Mouse (Mus musculus) kidney, embryonic 14.5 days (tissue): ENCODE measurements at regions not wholly inside any gene's neighbourhood (a gene's known extent, or its start where the extent isn't known, plus 50 kb on each side); places are given as distances from the start of the nearest gene placed in this dataset.

ENCODE experiments used
- ATAC-seq: fragments of 200-750 bp; cut with Nextera tagmentation; 2 replicates; pipeline ENCODE4 v1.8.0; 2017; ENCODE audit warnings: moderate number of reproducible peaks, mild to moderate bottlenecking, moderate TSS enrichment, moderate library complexity; ENCODE audit not compliant: low FRiP score, low TSS enrichment
- H3K27ac ChIP-seq: fragments of 300-500 bp; sonication (generic); 2 replicates; pipeline ENCODE4 v1.5.1; 2014; ENCODE audit warnings: low read depth, mild to moderate bottlenecking, low read length, moderate library complexity, mixed read lengths
- H3K27me3 ChIP-seq: fragments of 300-500 bp; sonication (generic); 2 replicates; pipeline ENCODE4 v1.6.1; 2014; ENCODE audit warnings: mild to moderate bottlenecking, low read length; ENCODE audit not compliant: control insufficient read depth, insufficient read depth
- H3K36me3 ChIP-seq: fragments of 300-500 bp; sonication (generic); 2 replicates; pipeline ENCODE4 v1.6.1; 2014; ENCODE audit warnings: low read length, mixed read lengths; ENCODE audit not compliant: control insufficient read depth, insufficient read depth
- H3K4me1 ChIP-seq: fragments of 300-500 bp; sonication (generic); 2 replicates; pipeline ENCODE4 v1.6.1; 2014; ENCODE audit warnings: low read length, mixed read lengths; ENCODE audit not compliant: control insufficient read depth, insufficient read depth
- H3K4me2 ChIP-seq: fragments of 300-500 bp; sonication (generic); replicated peaks from 2 replicates; pipeline ENCODE4 v1.6.1; 2014; ENCODE audit warnings: low read depth, mild to moderate bottlenecking, low read length
- H3K4me3 ChIP-seq: fragments of 300-500 bp; sonication (generic); 2 replicates; pipeline ENCODE4 v1.5.1; 2014; ENCODE audit warnings: mild to moderate bottlenecking, low read length
- H3K9ac ChIP-seq: fragments of 300-500 bp; sonication (generic); 2 replicates; pipeline ENCODE4 v1.6.1; 2014; ENCODE audit warnings: low read depth, mild to moderate bottlenecking, low read length, moderate library complexity
- H3K9me3 ChIP-seq: fragments of 300-500 bp; sonication (generic); 2 replicates; pipeline ENCODE4 v1.6.1; 2016; ENCODE audit warnings: low read length; ENCODE audit not compliant: control insufficient read depth
- WGBS: fragments of 180-500 bp; shearing (Covaris S2); extraction: QIAGEN DNeasy Blood & Tissue Kit; methylation state at CpG from one replicate; pipeline ENCODE4 v1.1.7; 2014; 5-methylcytosine and 5-hydroxymethylcytosine counted together

GRCm38 (mm10) chrX:122744496-122744895 is 285.0 kb downstream of the Gm17521 start:
- Histone ChIP-seq H3K36me3 (no peaks in the 10 kb centered on the region), H3K9ac (no peak overlapping the region), H3K27ac (no peak overlapping the region), H3K4me1 (no peaks in the 10 kb centered on the region), H3K27me3 (no peaks in the 10 kb centered on the region), H3K4me3 (no peak overlapping the region), H3K9me3 (no peaks in the 10 kb centered on the region), H3K4me2 (no peak overlapping the region)
- ATAC-seq: no peak

GRCm38 (mm10) chrX:122719949-122720348 is 309.5 kb downstream of the Gm17521 start:
- Histone ChIP-seq H3K9me3 (no peaks in the 10 kb centered on the region), H3K4me3 (no peak overlapping the region), H3K4me2 (no peak overlapping the region), H3K27ac (no peak overlapping the region), H3K9ac (no peak overlapping the region), H3K36me3 (no peaks in the 10 kb centered on the region), H3K4me1 (no peaks in the 10 kb centered on the region), H3K27me3 (no peaks in the 10 kb centered on the region)
- peak; percentile 62; the same call in 1 of the 2 replicates for ATAC-seq
- 17% methylated on average over 1 of the region's 1 CpGs for WGBS
